Mouse (Mus musculus): ENCODE data around the gene Auts2.

DNA sequence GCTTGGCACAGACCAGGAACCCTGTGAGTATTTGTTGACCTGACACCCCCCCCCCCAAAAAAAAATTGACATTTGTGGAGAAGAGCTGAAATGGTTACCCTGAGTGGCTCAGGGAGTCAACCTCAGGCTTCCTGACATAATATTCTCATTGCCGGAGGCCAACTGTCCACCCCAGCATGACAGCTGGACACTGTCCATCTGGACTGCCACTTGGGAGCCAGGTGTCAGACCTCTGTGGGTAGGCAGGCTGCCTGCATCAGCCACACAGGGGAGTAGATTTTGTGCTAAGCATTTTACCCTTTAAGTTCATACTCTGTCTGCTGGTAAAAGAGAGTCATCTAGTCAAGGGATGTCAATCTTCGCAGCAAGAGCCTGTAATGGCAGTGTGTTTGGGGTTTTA, 880.5 kb downstream of the Auts2 start:
- TF ChIP-seq POLR2A (IDR thresholded peaks at IDR 0.05; ENCODE audit: low read depth, low read length), result no peak
- TF ChIP-seq NRF1 (IDR thresholded peaks at IDR 0.05; ENCODE audit: low read depth, low read length), result no peak
- TF ChIP-seq MXI1 (IDR thresholded peaks at IDR 0.05; ENCODE audit: low read depth, low read length), result no peak
- no peak for TF ChIP-seq MEF2A (IDR thresholded peaks at IDR 0.05; ENCODE audit: borderline replicate concordance, low read depth, low read length)
- TF ChIP-seq MAFK (IDR thresholded peaks at IDR 0.05; ENCODE audit: insufficient replicate concordance, low read length), result no peak
- no peak for TF ChIP-seq CTCF (conservative IDR thresholded peaks at IDR 0.05 in 1 of 2, IDR thresholded peaks at IDR 0.05 in 1 of 2; ENCODE audit: low read depth in 2 of 2, low read length in 2 of 2)
- no peak for TF ChIP-seq ZKSCAN1 (IDR thresholded peaks at IDR 0.05; ENCODE audit: borderline replicate concordance, low read depth, low read length)
- no peak for TF ChIP-seq GABPA (IDR thresholded peaks at IDR 0.05; ENCODE audit: insufficient replicate concordance, low read depth, low read length)
- no peak for TF ChIP-seq ZMIZ1 (IDR thresholded peaks at IDR 0.05; ENCODE audit: low read depth, low read length)
- no peak for TF ChIP-seq USF1 (IDR thresholded peaks at IDR 0.05; ENCODE audit: low read depth, low read length)
- no peak for TF ChIP-seq TBP (conservative IDR thresholded peaks at IDR 0.05; ENCODE audit: low read depth, low read length)

Measured in CH12.LX (cell line).